In the genomic region with DNA sequence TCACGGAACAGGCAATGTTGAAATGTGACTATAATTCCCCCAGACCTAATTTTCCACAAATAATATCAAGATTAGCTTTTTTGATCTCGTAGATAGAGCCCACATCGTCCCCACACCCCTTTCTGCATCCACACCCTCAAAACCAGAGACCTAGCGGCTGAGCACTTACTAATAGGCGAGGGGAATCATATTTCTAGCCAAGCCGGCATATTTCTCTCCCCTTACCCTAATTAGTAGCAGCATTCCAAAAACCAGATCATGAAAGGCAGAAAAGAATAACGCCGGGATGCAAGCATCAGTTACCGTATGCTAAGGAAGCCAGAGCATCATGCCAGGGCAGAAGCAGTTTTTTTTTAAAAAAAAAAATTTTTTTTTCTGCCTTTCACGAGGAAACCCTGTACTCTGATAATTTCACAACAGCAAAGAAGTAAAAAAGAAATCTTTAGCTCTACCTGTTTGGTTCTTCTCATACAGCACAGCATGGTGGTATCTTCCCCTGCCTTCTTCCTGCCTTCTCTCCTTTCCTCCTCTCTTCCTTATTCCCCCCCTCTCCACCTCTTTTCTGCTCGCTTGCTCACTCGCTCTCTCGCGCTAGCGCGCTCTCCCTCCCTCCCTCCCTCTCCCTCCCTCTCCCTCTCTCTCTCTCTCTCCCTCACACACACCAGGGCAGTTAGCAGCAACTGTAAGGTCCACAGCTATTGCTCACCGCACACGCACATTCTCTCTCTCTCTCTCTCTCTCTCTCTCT, we compare ENCODE assay signal across 10 mouse cellular contexts. TPM values are rescaled to one million over a fixed set of nuclear protein-coding genes. Genes with fewer than 3 reads are reported as not detected.
DNase-seq lines count a peak whose midpoint lies in the region; ATAC-seq and TF ChIP-seq lines count a peak whose summit lies in the region.
"Had no signal": no experiment of that assay in that cellular context is flagged by ENCODE, and none has a peak within 500 bp of the region (broad histone marks: within the 10 kb centered on the region; RNA-seq: fewer than 3 reads in every experiment).

A gene (minus strand): TSS at position 631 of the 748 bp plus-strand sequence.

- no peaks in the 10 kb centered on the region for H3K9me3 ChIP-seq in heart, embryonic 13.5 days
- no peaks in the 10 kb centered on the region for H3K9me3 ChIP-seq in forebrain, postnatal 0 days (ENCODE audit: low read length)
- H3K9me3 ChIP-seq in limb, embryonic 15.5 days, result no peaks in the 10 kb centered on the region
- H3K9me3 ChIP-seq in stomach, embryonic 14.5 days (ENCODE audit: control insufficient read depth, low read depth, low read length), result no peaks in the 10 kb centered on the region

- peak within 1 kb of the TSS; percentile 76 for H3K9ac ChIP-seq in heart, embryonic 13.5 days
- H3K9ac ChIP-seq in forebrain, postnatal 0 days, result peak within 1 kb of the TSS; percentile 89
- H3K9ac ChIP-seq in limb, embryonic 15.5 days, result no peak within 1 kb of the TSS
- no peak within 1 kb of the TSS for H3K9ac ChIP-seq in stomach, embryonic 14.5 days (replicated peaks; ENCODE audit: low read depth, low read length)

- peak within 1 kb of the TSS; percentile 57 for H3K4me3 ChIP-seq in heart, embryonic 13.5 days
- H3K4me3 ChIP-seq in forebrain, postnatal 0 days (ENCODE audit: low read depth, low read length), result peak within 1 kb of the TSS; percentile 72
- peak within 1 kb of the TSS; percentile 41 for H3K4me3 ChIP-seq in limb, embryonic 15.5 days
- peak within 1 kb of the TSS; percentile 32 for H3K4me3 ChIP-seq in stomach, embryonic 14.5 days (ENCODE audit: low read depth, low read length)

- peaks cover 22% of the 10 kb centered on the region for H3K4me1 ChIP-seq in heart, embryonic 13.5 days
- H3K4me1 ChIP-seq in forebrain, postnatal 0 days (ENCODE audit: insufficient read depth), result peaks cover 2% of the 10 kb centered on the region; the same call in 1 of the 2 replicates
- H3K4me1 ChIP-seq in limb, embryonic 15.5 days, result peaks cover 20% of the 10 kb centered on the region
- 0 out of 2 replicates have a peak, but pooled peaks cover 3% of the 10 kb centered on the region for H3K4me1 ChIP-seq in stomach, embryonic 14.5 days (ENCODE audit: control insufficient read depth, insufficient read depth, low read length)

- intact Hi-C loops in heart, postnatal 14 days (cut with DNase I), result no loop called here
- intact Hi-C loops in heart, postnatal 36 days (cut with DNase I), result no loop called here

- no peaks in the 10 kb centered on the region for H3K36me3 ChIP-seq in heart, embryonic 13.5 days
- no peaks in the 10 kb centered on the region for H3K36me3 ChIP-seq in forebrain, postnatal 0 days (ENCODE audit: insufficient read depth)
- H3K36me3 ChIP-seq in limb, embryonic 15.5 days, result no peaks in the 10 kb centered on the region
- H3K36me3 ChIP-seq in stomach, embryonic 14.5 days (ENCODE audit: control insufficient read depth, insufficient read depth, low read length), result no peaks in the 10 kb centered on the region

- no peak for TF ChIP-seq CTCF in forebrain, postnatal 0 days (IDR thresholded peaks at IDR 0.05; ENCODE audit: low read depth)

- under 1% methylated on average over 17 of the region's 18 CpGs for WGBS in heart, embryonic 13.5 days
- WGBS in forebrain, postnatal 0 days, result 1% methylated on average over 17 of the region's 18 CpGs
- under 1% methylated on average over 18 of the region's 18 CpGs for WGBS in limb, embryonic 15.5 days
- 0% methylated on average over 18 of the region's 18 CpGs for WGBS in stomach, embryonic 14.5 days

- H3K27ac ChIP-seq in heart, embryonic 13.5 days (replicated peaks), result 0 out of 2 replicates have a peak within 1 kb of the TSS, but pooled peaks have one; percentile 12
- peak within 1 kb of the TSS; percentile 89 for H3K27ac ChIP-seq in forebrain, postnatal 0 days (ENCODE audit: low read depth, low read length)
- no peak within 1 kb of the TSS for H3K27ac ChIP-seq in limb, embryonic 15.5 days
- no peak within 1 kb of the TSS for H3K27ac ChIP-seq in stomach, embryonic 14.5 days (ENCODE audit: low read length)
- H3K27ac ChIP-seq: macrophage had no signal

- H3K4me2 ChIP-seq in heart, embryonic 13.5 days, result peak within 1 kb of the TSS; percentile 94
- peak within 1 kb of the TSS; percentile 63 for H3K4me2 ChIP-seq in forebrain, postnatal 0 days (ENCODE audit: low read depth)
- H3K4me2 ChIP-seq in limb, embryonic 15.5 days, result peak within 1 kb of the TSS; percentile 61
- H3K4me2 ChIP-seq in stomach, embryonic 14.5 days (replicated peaks; ENCODE audit: low read depth, low read length), result peak within 1 kb of the TSS; percentile 60

- H3K27me3 ChIP-seq in heart, embryonic 13.5 days (replicated peaks), result 0 out of 2 replicates have a peak, but pooled peaks cover 3% of the 10 kb centered on the region
- H3K27me3 ChIP-seq in forebrain, postnatal 0 days (ENCODE audit: insufficient read depth, low read length), result no peaks in the 10 kb centered on the region
- 0 out of 2 replicates have a peak, but pooled peaks cover 2% of the 10 kb centered on the region for H3K27me3 ChIP-seq in limb, embryonic 15.5 days
- no peaks in the 10 kb centered on the region for H3K27me3 ChIP-seq in stomach, embryonic 14.5 days (ENCODE audit: control insufficient read depth, insufficient read depth, low read length)

- no peak for ATAC-seq in heart, embryonic 13.5 days (ENCODE audit: extremely low read depth, insufficient number of reproducible peaks, low FRiP score, low TSS enrichment)
- ATAC-seq in forebrain, postnatal 0 days, result peak; percentile 82
- no peak for ATAC-seq in limb, embryonic 15.5 days (ENCODE audit: insufficient number of reproducible peaks, low FRiP score, low TSS enrichment, low read depth)
- ATAC-seq in stomach, embryonic 14.5 days (ENCODE audit: insufficient number of reproducible peaks, insufficient read depth, low FRiP score, low read depth), result peak; percentile 62; the same call in 1 of the 2 replicates
- ATAC-seq: Patski had no signal

- no peak for DNase-seq in heart, postnatal 14 days
- DNase-seq in brain, adult 2 months (ENCODE audit: low read depth, low spot score), result peak; percentile 91
- DNase-seq in forebrain, postnatal 0 days, result peak; percentile 77
- DNase-seq in spleen, postnatal 36 days (ENCODE audit: low spot score in 2 of 2), result no peak
- no peak for DNase-seq in heart, postnatal 36 days

RNA-seq across cellular contexts. Expression of the gene that starts here (rescaled TPM):
- 24.1 and 26.7 TPM in 2 replicates for polyA plus RNA-seq in heart, embryonic 13.5 days (2015; fragmentation: Nextera tagmentation; extraction: Ambion mirVana)
- 1 to 10 TPM in 1 of 2 experiments, under 1 TPM in 1; 0.57 to 1.0 TPM for total RNA-seq in heart, postnatal 14 days (2021)
- total RNA-seq in forebrain, postnatal 0 days (2014; rRNA removed), result 1,112 and 1,190 TPM in 2 replicates
- 1,608 and 1,952 TPM in 2 replicates for polyA plus RNA-seq in forebrain, postnatal 0 days (2015; fragmentation: Nextera tagmentation; extraction: Ambion mirVana)
- polyA plus RNA-seq in limb, embryonic 15.5 days (2015; fragmentation: Nextera tagmentation; extraction: Ambion mirVana), result 44.5 and 47.9 TPM in 2 replicates
- polyA plus RNA-seq in stomach, embryonic 14.5 days (2014; fragmentation: Nextera tagmentation; extraction: Ambion mirVana), result 94.5 and 97.8 TPM in 2 replicates
- total RNA-seq in heart, postnatal 36 days (2021), result under 1 TPM; 0.24 to 0.78 TPM
- polyA plus RNA-seq: macrophage, Patski had no signal

Comparison
In these comparisons a context has a peak if more than half of its experiments do, and no peak if none do; other contexts are left out.
1. RNA of the gene that starts here (total RNA-seq): 1,112 to 1,190 TPM in forebrain, postnatal 0 days; 0.57 to 1.0 TPM in heart, postnatal 14 days and 0.24 to 0.78 TPM in heart, postnatal 36 days; every median in the first group is over 100 times any median in the second.
2. RNA of the gene that starts here (polyA plus RNA-seq): 1,608 to 1,952 TPM in forebrain, postnatal 0 days; 94.5 to 97.8 TPM in stomach, embryonic 14.5 days, 44.5 to 47.9 TPM in limb, embryonic 15.5 days and 24.1 to 26.7 TPM in heart, embryonic 13.5 days; every median in the first group is over 10 times any median in the second.
3. ATAC-seq: peak in forebrain, postnatal 0 days (single experiment) and stomach, embryonic 14.5 days (single experiment); none in heart, embryonic 13.5 days (single experiment) and limb, embryonic 15.5 days (single experiment).
4. H3K27ac ChIP-seq: peak in heart, embryonic 13.5 days (single experiment) and forebrain, postnatal 0 days (single experiment); none in limb, embryonic 15.5 days (single experiment) and stomach, embryonic 14.5 days (single experiment).
5. H3K9ac ChIP-seq: peak in heart, embryonic 13.5 days (single experiment) and forebrain, postnatal 0 days (single experiment); none in limb, embryonic 15.5 days (single experiment) and stomach, embryonic 14.5 days (single experiment).
6. DNase-seq: peak in brain, adult 2 months (single experiment) and forebrain, postnatal 0 days (single experiment); none in heart, postnatal 14 days (0 of 2), spleen, postnatal 36 days (0 of 2) and heart, postnatal 36 days (0 of 2).
7. Peak in every context shown above with its lines, with median percentiles within 50 percentile points of each other: H3K4me2 ChIP-seq and H3K4me3 ChIP-seq.